Mouse (Mus musculus): Measurements from ENCODE around the gene Tead2.
A peak's percentile ranks its signal among the peaks of the same experiment; 100 is the strongest.

GRCm38 (mm10) chr7:45277136-45277760, 61.7 kb downstream of the Tead2 start, which contains the start of gene Slc6a21:
- TF ChIP-seq CTCF (IDR thresholded peaks at IDR 0.05; ENCODE audit: low read depth) (peak; percentile 94), EP300 (IDR thresholded peaks at IDR 0.05; ENCODE audit: low read depth) (no peak)

All from liver, postnatal 0 days (tissue).